8 mouse cellular contexts compared by ENCODE assay signal in the genomic region with DNA sequence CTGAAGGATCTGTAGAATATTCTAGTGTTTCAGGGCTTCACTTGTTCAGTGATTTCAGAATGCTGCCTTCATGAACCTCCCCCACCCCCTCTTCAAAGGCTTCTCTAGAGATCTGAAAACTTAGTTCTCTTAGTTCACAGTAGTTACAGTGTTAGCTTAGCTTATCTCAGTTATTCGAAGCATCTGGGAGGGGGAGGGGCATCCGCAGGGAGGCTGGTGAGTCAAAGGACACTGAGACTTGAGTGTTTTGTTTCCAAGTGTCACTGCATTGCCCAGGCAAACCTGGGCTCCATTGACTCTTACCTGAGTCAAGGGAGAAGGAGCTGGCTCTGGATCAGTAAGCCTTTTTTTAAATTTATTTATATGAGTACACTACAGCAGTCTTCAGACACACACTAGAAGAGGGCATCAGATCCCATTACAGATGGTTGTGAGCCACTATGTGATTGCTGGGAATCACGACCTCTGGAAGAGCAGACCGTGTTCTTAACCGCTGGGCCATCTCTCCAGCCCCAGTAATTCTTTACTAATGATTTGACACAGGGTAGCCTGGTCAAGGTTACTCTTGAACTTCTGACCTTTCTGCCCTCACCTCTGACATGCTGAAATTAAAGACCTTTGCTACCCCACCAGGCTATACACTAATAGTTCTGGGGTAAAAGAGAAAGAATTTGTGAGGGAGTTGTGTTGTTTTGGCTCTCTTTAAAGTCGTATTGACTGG. TPM values are rescaled to one million over a fixed set of nuclear protein-coding genes. Genes with fewer than 3 reads are reported as not detected.
DNase-seq lines count a peak whose midpoint lies in the region; ATAC-seq and TF ChIP-seq lines count a peak whose summit lies in the region.

No protein-coding gene starts in this region.

- H3K9me3 ChIP-seq in heart, embryonic 12.5 days (replicated peaks): no peaks in the 10 kb centered on the region
- H3K9me3 ChIP-seq in liver, embryonic 16.5 days (replicated peaks; ENCODE audit: control insufficient read depth, low read length): no peaks in the 10 kb centered on the region
- no peaks in the 10 kb centered on the region for H3K9me3 ChIP-seq in forebrain, postnatal 0 days (ENCODE audit: low read length)

- WGBS in heart, embryonic 12.5 days: 16% methylated on average over 6 of the region's 6 CpGs
- 40% methylated on average over 6 of the region's 6 CpGs for WGBS in liver, embryonic 16.5 days (ENCODE audit: insufficient replicate concordance)
- 76% methylated on average over 6 of the region's 6 CpGs for WGBS in forebrain, postnatal 0 days

- peaks cover 49% of the 10 kb centered on the region for H3K36me3 ChIP-seq in heart, embryonic 12.5 days
- peaks cover 25% of the 10 kb centered on the region for H3K36me3 ChIP-seq in liver, embryonic 16.5 days (ENCODE audit: control insufficient read depth, insufficient read depth)
- peaks cover 25% of the 10 kb centered on the region for H3K36me3 ChIP-seq in forebrain, postnatal 0 days (ENCODE audit: insufficient read depth)

- peaks cover 72% of the 10 kb centered on the region for H3K4me1 ChIP-seq in heart, embryonic 12.5 days (replicated peaks)
- H3K4me1 ChIP-seq in liver, embryonic 16.5 days (ENCODE audit: control insufficient read depth, low read depth, low read length): peaks cover 76% of the 10 kb centered on the region
- H3K4me1 ChIP-seq in forebrain, postnatal 0 days (ENCODE audit: insufficient read depth): peaks cover 13% of the 10 kb centered on the region

- H3K27ac ChIP-seq in heart, embryonic 12.5 days (ENCODE audit: poor library complexity, severe bottlenecking): peak overlapping the region; percentile 96
- peak overlapping the region; percentile 92 for H3K27ac ChIP-seq in liver, embryonic 16.5 days (ENCODE audit: low read length)
- H3K27ac ChIP-seq in forebrain, postnatal 0 days (ENCODE audit: low read depth, low read length): no peak overlapping the region

- H3K4me2 ChIP-seq in heart, embryonic 12.5 days: peak overlapping the region; percentile 48
- peak overlapping the region; percentile 44 for H3K4me2 ChIP-seq in liver, embryonic 16.5 days (ENCODE audit: low read depth, low read length)
- no peak overlapping the region for H3K4me2 ChIP-seq in forebrain, postnatal 0 days (ENCODE audit: low read depth)

- TF ChIP-seq CTCF in forebrain, postnatal 0 days (IDR thresholded peaks at IDR 0.05; ENCODE audit: low read depth): no peak

- peak; percentile 81 for ATAC-seq in heart, embryonic 12.5 days (ENCODE audit: insufficient number of reproducible peaks, low FRiP score)
- ATAC-seq in liver, embryonic 16.5 days (ENCODE audit: low read depth): peak; percentile 76
- ATAC-seq in forebrain, postnatal 0 days: no peak

- H3K4me3 ChIP-seq in heart, embryonic 12.5 days: 0 out of 2 replicates have a peak overlapping the region, but pooled peaks have one; percentile 1
- peak overlapping the region; percentile 1; the same call in 1 of the 2 replicates for H3K4me3 ChIP-seq in liver, embryonic 16.5 days (ENCODE audit: low read depth, low read length)
- no peak overlapping the region for H3K4me3 ChIP-seq in forebrain, postnatal 0 days (ENCODE audit: low read depth, low read length)

- H3K27me3 ChIP-seq in heart, embryonic 12.5 days (replicated peaks): no peaks in the 10 kb centered on the region
- no peaks in the 10 kb centered on the region for H3K27me3 ChIP-seq in liver, embryonic 16.5 days (ENCODE audit: control insufficient read depth, insufficient read depth, low read depth, low read length)
- no peaks in the 10 kb centered on the region for H3K27me3 ChIP-seq in forebrain, postnatal 0 days (ENCODE audit: insufficient read depth, low read length)

- peak overlapping the region; percentile 51 for H3K9ac ChIP-seq in heart, embryonic 12.5 days
- peak overlapping the region; percentile 41; the same call in 1 of the 2 replicates for H3K9ac ChIP-seq in liver, embryonic 16.5 days (ENCODE audit: low read depth, low read length)
- no peak overlapping the region for H3K9ac ChIP-seq in forebrain, postnatal 0 days

- DNase-seq in adrenal gland, adult (ENCODE audit: inconsistent age in 2 of 2, low spot score in 1 of 2): peak; percentile 84 to 92
- DNase-seq in adrenal gland, postnatal 4 days (ENCODE audit: low spot score in 2 of 2): no peak
- peak; percentile 86 for DNase-seq in ZHBTc4 (ENCODE audit: low read depth, low spot score)
- DNase-seq in testis, postnatal 14 days (ENCODE audit: low spot score): peak; percentile 69
- DNase-seq in left cerebral cortex, postnatal 14 days (ENCODE audit: low spot score in 2 of 2): no peak
- no peak for DNase-seq in forebrain, postnatal 0 days

- intact Hi-C loops in left cerebral cortex, postnatal 14 days (cut with DNase I): no loop called here

RNA-seq across cellular contexts. Expression of a gene that starts 7.7 kb away (rescaled TPM):
- total RNA-seq in adrenal gland, postnatal 4 days (2021): 100 to 1,000 TPM; 151 to 152 TPM
- 65.2 and 66.9 TPM in 2 replicates for polyA plus RNA-seq in heart, embryonic 12.5 days (2016; fragmentation: Nextera tagmentation; extraction: Ambion mirVana)
- polyA plus RNA-seq in liver, embryonic 16.5 days (2015; fragmentation: Nextera tagmentation; extraction: Ambion mirVana): 11.1 and 14.5 TPM in 2 replicates
- 10 to 100 TPM; 58.6 to 69.2 TPM for total RNA-seq in left cerebral cortex, postnatal 14 days (2021)
- total RNA-seq in forebrain, postnatal 0 days (2014; rRNA removed): 131 and 137 TPM in 2 replicates
- polyA plus RNA-seq in forebrain, postnatal 0 days (2015; fragmentation: Nextera tagmentation; extraction: Ambion mirVana): 42.9 and 46.6 TPM in 2 replicates

RNA-seq across cellular contexts. Expression of a gene that starts 21.4 kb away (rescaled TPM):
- total RNA-seq in adrenal gland, postnatal 4 days (2021): 1 to 10 TPM; 7.5 to 8.1 TPM
- polyA plus RNA-seq in heart, embryonic 12.5 days (2016; fragmentation: Nextera tagmentation; extraction: Ambion mirVana): 4.3 and 4.9 TPM in 2 replicates
- 0.74 and 0.83 TPM in 2 replicates for polyA plus RNA-seq in liver, embryonic 16.5 days (2015; fragmentation: Nextera tagmentation; extraction: Ambion mirVana)
- total RNA-seq in left cerebral cortex, postnatal 14 days (2021): 1 to 10 TPM; 2.0 TPM
- total RNA-seq in forebrain, postnatal 0 days (2014; rRNA removed): 0.81 and 1.8 TPM in 2 replicates
- polyA plus RNA-seq in forebrain, postnatal 0 days (2015; fragmentation: Nextera tagmentation; extraction: Ambion mirVana): 0.67 and 2.0 TPM in 2 replicates

RNA-seq across cellular contexts. Expression of a gene that starts 41.5 kb away (rescaled TPM):
- total RNA-seq in adrenal gland, postnatal 4 days (2021): 10 to 100 TPM; 79.6 to 82.2 TPM
- polyA plus RNA-seq in heart, embryonic 12.5 days (2016; fragmentation: Nextera tagmentation; extraction: Ambion mirVana): 50.8 and 51.4 TPM in 2 replicates
- 32.8 and 33.4 TPM in 2 replicates for polyA plus RNA-seq in liver, embryonic 16.5 days (2015; fragmentation: Nextera tagmentation; extraction: Ambion mirVana)
- total RNA-seq in left cerebral cortex, postnatal 14 days (2021): 100 to 1,000 TPM; 332 to 337 TPM
- 140 and 146 TPM in 2 replicates for total RNA-seq in forebrain, postnatal 0 days (2014; rRNA removed)
- polyA plus RNA-seq in forebrain, postnatal 0 days (2015; fragmentation: Nextera tagmentation; extraction: Ambion mirVana): 145 and 151 TPM in 2 replicates

Comparison
In these comparisons a context has a peak if more than half of its experiments do, and no peak if none do; other contexts are left out.
1. DNase-seq: peak in adrenal gland, adult (2 of 2), ZHBTc4 (single experiment) and testis, postnatal 14 days (single experiment); none in adrenal gland, postnatal 4 days (0 of 2), left cerebral cortex, postnatal 14 days (0 of 2) and forebrain, postnatal 0 days (single experiment).